Mouse (Mus musculus): ENCODE data around the gene Galnt3. TPM values are rescaled to one million over a fixed set of nuclear protein-coding genes. Genes with fewer than 3 reads are reported as not detected.
A peak's percentile ranks its signal among the peaks of the same experiment; 100 is the strongest.

Gene Galnt3
- polyA plus RNA-seq, 1 experiment: 1.4 TPM

- TF ChIP-seq CTCF (IDR thresholded peaks at IDR 0.05; ENCODE audit: borderline replicate concordance, extremely low read depth, insufficient read depth, insufficient read length) (no peak), POLR2A (IDR thresholded peaks at IDR 0.05; ENCODE audit: borderline replicate concordance, extremely low read depth, insufficient read depth, insufficient read length, poor library complexity, severe bottlenecking) (no peak)
- peak; percentile 94 for DNase-seq (ENCODE audit: low read depth)
Measured at GRCm38 (mm10) chr2:66043441-66044404, 81.1 kb downstream of the Galnt3 start.

- no peak for TF ChIP-seq POLR2A (IDR thresholded peaks at IDR 0.05; ENCODE audit: borderline replicate concordance, extremely low read depth, insufficient read depth, insufficient read length, poor library complexity, severe bottlenecking)
- peak; percentile 75; the same call in 1 of the 2 replicates for TF ChIP-seq CTCF (IDR thresholded peaks at IDR 0.05; ENCODE audit: borderline replicate concordance, extremely low read depth, insufficient read depth, insufficient read length)
- peak; percentile 94 for DNase-seq (ENCODE audit: low read depth)
Measured at GRCm38 (mm10) chr2:66041917-66042419, 82.8 kb downstream of the Galnt3 start.

- DNase-seq (ENCODE audit: low read depth): peak; percentile 90
Measured at GRCm38 (mm10) chr2:66041203-66041916, 83.4 kb downstream of the Galnt3 start.

GRCm38 (mm10) chr2:66040611-66041010, 84.2 kb downstream of the Galnt3 start:
- no peak for TF ChIP-seq POLR2A (IDR thresholded peaks at IDR 0.05; ENCODE audit: borderline replicate concordance, extremely low read depth, insufficient read depth, insufficient read length, poor library complexity, severe bottlenecking)
- no peak for TF ChIP-seq CTCF (IDR thresholded peaks at IDR 0.05; ENCODE audit: borderline replicate concordance, extremely low read depth, insufficient read depth, insufficient read length)
- DNase-seq (ENCODE audit: low read depth): peak; percentile 53

More at GRCm38 (mm10) chr2:66041203-66041916, 83.4 kb downstream of the Galnt3 start:
- TF ChIP-seq CTCF (IDR thresholded peaks at IDR 0.05; ENCODE audit: borderline replicate concordance, extremely low read depth, insufficient read depth, insufficient read length) (no peak), POLR2A (IDR thresholded peaks at IDR 0.05; ENCODE audit: borderline replicate concordance, extremely low read depth, insufficient read depth, insufficient read length, poor library complexity, severe bottlenecking) (no peak)

GRCm38 (mm10) chr2:66034907-66035679, 89.7 kb downstream of the Galnt3 start:
- TF ChIP-seq POLR2A (IDR thresholded peaks at IDR 0.05; ENCODE audit: borderline replicate concordance, extremely low read depth, insufficient read depth, insufficient read length, poor library complexity, severe bottlenecking): no peak
- TF ChIP-seq CTCF (IDR thresholded peaks at IDR 0.05; ENCODE audit: borderline replicate concordance, extremely low read depth, insufficient read depth, insufficient read length): no peak
- DNase-seq (ENCODE audit: low read depth): peak; percentile 80

Other genes starting within 250 kb of the Galnt3 start
- 12.8 and 13.6 TPM in 2 replicates for gene Ttc21b, start 131.6 kb upstream of the Galnt3 start, polyA plus RNA-seq (2012; rRNA removed)

All from brain, embryonic 14.5 days (tissue).